Mouse (Mus musculus): ENCODE measurements around the gene Mms19.

- TF ChIP-seq POLR2A (IDR thresholded peaks at IDR 0.05; ENCODE audit: control insufficient read depth, extremely low read depth, insufficient read depth, low read length, poor library complexity), result no peak
- TF ChIP-seq CTCF (IDR thresholded peaks at IDR 0.05; ENCODE audit: borderline replicate concordance, control insufficient read depth, extremely low read depth, insufficient read depth, low read length, poor library complexity), result no peak
Measured at GRCm38 (mm10) chr19:41993484-41993883, 12.5 kb upstream of the Mms19 start.
